Comparison of ENCODE assay signal across 10 mouse cellular contexts in the genomic region with DNA sequence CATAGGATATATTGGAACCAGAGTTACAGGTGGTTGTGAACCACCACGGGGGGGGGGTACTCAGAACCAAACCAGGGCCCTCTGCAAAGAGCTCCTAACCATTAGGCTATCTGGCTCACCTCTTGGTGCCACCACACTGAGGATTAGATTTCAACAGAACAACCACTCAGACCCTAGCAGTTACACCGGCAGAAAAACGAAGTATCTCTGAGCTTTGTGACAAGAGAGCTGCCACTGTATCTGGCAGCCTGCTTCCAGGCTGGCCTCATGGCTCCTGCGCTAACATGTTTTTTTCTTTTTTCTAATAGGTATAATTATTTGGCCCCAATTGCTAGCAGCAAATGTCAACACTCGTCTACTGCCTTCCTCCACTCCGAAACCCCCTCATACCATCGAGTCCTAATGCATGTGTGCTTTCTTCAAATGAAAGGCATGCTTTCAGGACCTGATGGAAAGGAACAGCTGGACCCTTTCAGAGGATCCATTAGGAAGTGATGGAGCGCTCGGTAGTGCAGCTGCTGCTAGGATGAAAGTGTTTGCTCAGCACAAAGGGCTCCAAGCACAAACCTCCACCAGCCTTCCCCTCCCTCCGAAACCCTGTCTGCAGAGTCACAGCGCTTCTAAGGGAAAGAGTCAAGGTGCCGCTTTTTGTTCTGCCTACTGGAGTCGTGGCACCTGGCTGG. TPM values are rescaled to one million over a fixed set of nuclear protein-coding genes. Genes with fewer than 3 reads are reported as not detected.
DNase-seq lines count a peak whose midpoint lies in the region; ATAC-seq and TF ChIP-seq lines count a peak whose summit lies in the region.
"Had no signal": no experiment of that assay in that cellular context is flagged by ENCODE, and none has a peak within 500 bp of the region (broad histone marks: within the 10 kb centered on the region; RNA-seq: fewer than 3 reads in every experiment).

No protein-coding gene starts in this region.

- no peak for TF ChIP-seq POLR2A in limb, embryonic 14.5 days (IDR thresholded peaks at IDR 0.05; ENCODE audit: borderline replicate concordance, extremely low read depth, insufficient read depth, insufficient read length)

- H3K9me3 ChIP-seq in lung, embryonic 16.5 days (ENCODE audit: control insufficient read depth, low read length) = peaks cover 4% of the 10 kb centered on the region
- no peaks in the 10 kb centered on the region for H3K9me3 ChIP-seq in forebrain, postnatal 0 days (ENCODE audit: low read length)
- no peaks in the 10 kb centered on the region for H3K9me3 ChIP-seq in limb, embryonic 14.5 days (ENCODE audit: control insufficient read depth, low read length)

- no peak overlapping the region for H3K4me3 ChIP-seq in lung, embryonic 16.5 days (ENCODE audit: low read length)
- H3K4me3 ChIP-seq in forebrain, postnatal 0 days (ENCODE audit: low read depth, low read length) = no peak overlapping the region
- no peak overlapping the region for H3K4me3 ChIP-seq in limb, embryonic 14.5 days (replicated peaks; ENCODE audit: low read length)

- no peak overlapping the region for H3K4me2 ChIP-seq in lung, embryonic 16.5 days (ENCODE audit: low read depth, low read length)
- H3K4me2 ChIP-seq in forebrain, postnatal 0 days (ENCODE audit: low read depth) = no peak overlapping the region
- no peak overlapping the region for H3K4me2 ChIP-seq in limb, embryonic 14.5 days (replicated peaks; ENCODE audit: low read depth, low read length, severe bottlenecking)

- WGBS in lung, embryonic 16.5 days = 43% methylated on average over 13 of the region's 13 CpGs
- WGBS in forebrain, postnatal 0 days = 52% methylated on average over 13 of the region's 13 CpGs
- WGBS in limb, embryonic 14.5 days = 69% methylated on average over 13 of the region's 13 CpGs

- no peak overlapping the region for H3K9ac ChIP-seq in lung, embryonic 16.5 days (ENCODE audit: low read length)
- H3K9ac ChIP-seq in forebrain, postnatal 0 days = no peak overlapping the region
- H3K9ac ChIP-seq in limb, embryonic 14.5 days (ENCODE audit: low read depth, low read length, severe bottlenecking) = no peak overlapping the region

- no peaks in the 10 kb centered on the region for H3K27me3 ChIP-seq in lung, embryonic 16.5 days (ENCODE audit: control insufficient read depth, insufficient read depth, low read depth, low read length)
- no peaks in the 10 kb centered on the region for H3K27me3 ChIP-seq in forebrain, postnatal 0 days (ENCODE audit: insufficient read depth, low read length)
- H3K27me3 ChIP-seq in limb, embryonic 14.5 days (ENCODE audit: control insufficient read depth, insufficient read depth, low read length) = no peaks in the 10 kb centered on the region

- no peak for DNase-seq in lung, postnatal 36 days
- DNase-seq in forebrain, postnatal 0 days = peak; percentile 58
- peak; percentile 78 for DNase-seq in limb, embryonic 14.5 days (ENCODE audit: low spot score)
- peak; percentile 26 for DNase-seq in retina, postnatal 1 day
- DNase-seq in right cerebral cortex, postnatal 36 days (ENCODE audit: low spot score in 2 of 2) = no peak
- DNase-seq in cerebellum, adult 11 months = no peak
- DNase-seq: cerebellum, adult 8-10 months; heart, postnatal 4 days; thymus, postnatal 25 days had no signal

- H3K27ac ChIP-seq in lung, embryonic 16.5 days (ENCODE audit: low read length) = no peak overlapping the region
- H3K27ac ChIP-seq in forebrain, postnatal 0 days (ENCODE audit: low read depth, low read length) = no peak overlapping the region
- no peak overlapping the region for H3K27ac ChIP-seq in limb, embryonic 14.5 days (replicated peaks; ENCODE audit: low read depth, low read length)

- H3K4me1 ChIP-seq in lung, embryonic 16.5 days (replicated peaks; ENCODE audit: control insufficient read depth, insufficient read depth, low read length) = no peaks in the 10 kb centered on the region; the same call in 1 of the 2 replicates
- no peaks in the 10 kb centered on the region for H3K4me1 ChIP-seq in forebrain, postnatal 0 days (ENCODE audit: insufficient read depth)
- no peaks in the 10 kb centered on the region for H3K4me1 ChIP-seq in limb, embryonic 14.5 days (ENCODE audit: control insufficient read depth, insufficient read depth, low read length)

- ATAC-seq in lung, embryonic 16.5 days (ENCODE audit: low read depth) = peak; percentile 77
- peak; percentile 97 for ATAC-seq in forebrain, postnatal 0 days
- ATAC-seq in limb, embryonic 14.5 days (ENCODE audit: low FRiP score, low read depth) = peak; percentile 83

- no peak for TF ChIP-seq CTCF in forebrain, postnatal 0 days (IDR thresholded peaks at IDR 0.05; ENCODE audit: low read depth)

- no peaks in the 10 kb centered on the region for H3K36me3 ChIP-seq in lung, embryonic 16.5 days (ENCODE audit: control insufficient read depth, insufficient read depth, low read length)
- H3K36me3 ChIP-seq in forebrain, postnatal 0 days (ENCODE audit: insufficient read depth) = no peaks in the 10 kb centered on the region
- H3K36me3 ChIP-seq in limb, embryonic 14.5 days (ENCODE audit: control insufficient read depth, insufficient read depth, low read length) = no peaks in the 10 kb centered on the region

RNA-seq across cellular contexts. Expression of a gene that starts 53.0 kb away (rescaled TPM):
- polyA plus RNA-seq in lung, embryonic 16.5 days (2015; fragmentation: Nextera tagmentation; extraction: Ambion mirVana) = 756 and 782 TPM in 2 replicates
- 347 and 486 TPM in 2 replicates for total RNA-seq in forebrain, postnatal 0 days (2014; rRNA removed)
- polyA plus RNA-seq in forebrain, postnatal 0 days (2015; fragmentation: Nextera tagmentation; extraction: Ambion mirVana) = 660 and 719 TPM in 2 replicates
- polyA plus RNA-seq in limb, embryonic 14.5 days (2012; rRNA removed) = 354 and 424 TPM in 2 replicates
- polyA plus RNA-seq in limb, embryonic 14.5 days (2014; fragmentation: Nextera tagmentation; extraction: Ambion mirVana) = 532 and 555 TPM in 2 replicates

RNA-seq across cellular contexts. Expression of a gene that starts 53.1 kb away (rescaled TPM):
- 10.9 and 14.5 TPM in 2 replicates for polyA plus RNA-seq in lung, embryonic 16.5 days (2015; fragmentation: Nextera tagmentation; extraction: Ambion mirVana)
- 47.1 and 57.7 TPM in 2 replicates for total RNA-seq in forebrain, postnatal 0 days (2014; rRNA removed)
- 9.9 and 14.1 TPM in 2 replicates for polyA plus RNA-seq in forebrain, postnatal 0 days (2015; fragmentation: Nextera tagmentation; extraction: Ambion mirVana)
- polyA plus RNA-seq in limb, embryonic 14.5 days (2012; rRNA removed) = 20.2 and 20.6 TPM in 2 replicates
- polyA plus RNA-seq in limb, embryonic 14.5 days (2014; fragmentation: Nextera tagmentation; extraction: Ambion mirVana) = 15.8 and 17.9 TPM in 2 replicates

Comparison
In these comparisons a context has a peak if more than half of its experiments do, and no peak if none do; other contexts are left out.
1. DNase-seq: peak in forebrain, postnatal 0 days (single experiment), limb, embryonic 14.5 days (single experiment) and retina, postnatal 1 day (single experiment); none in lung, postnatal 36 days (single experiment), right cerebral cortex, postnatal 36 days (0 of 2) and cerebellum, adult 11 months (single experiment).
2. Peak in every context shown above with its lines, with median percentiles within 50 percentile points of each other: ATAC-seq.